Mouse (Mus musculus) stomach, postnatal 0 days (tissue): Measurements from ENCODE around the gene C530008M17Rik.

Experiments used
- CTCF ChIP-seq: IDR thresholded peaks from 2 replicates; pipeline ENCODE4 v1.5.1; 2016; ENCODE audit warnings: antibody characterized with exemption, low read depth, mild to moderate bottlenecking, moderate library complexity
- EP300 ChIP-seq: optimal IDR thresholded peaks from 2 replicates; pipeline ENCODE3; 2016; ENCODE audit warnings: antibody characterized with exemption

DNA sequence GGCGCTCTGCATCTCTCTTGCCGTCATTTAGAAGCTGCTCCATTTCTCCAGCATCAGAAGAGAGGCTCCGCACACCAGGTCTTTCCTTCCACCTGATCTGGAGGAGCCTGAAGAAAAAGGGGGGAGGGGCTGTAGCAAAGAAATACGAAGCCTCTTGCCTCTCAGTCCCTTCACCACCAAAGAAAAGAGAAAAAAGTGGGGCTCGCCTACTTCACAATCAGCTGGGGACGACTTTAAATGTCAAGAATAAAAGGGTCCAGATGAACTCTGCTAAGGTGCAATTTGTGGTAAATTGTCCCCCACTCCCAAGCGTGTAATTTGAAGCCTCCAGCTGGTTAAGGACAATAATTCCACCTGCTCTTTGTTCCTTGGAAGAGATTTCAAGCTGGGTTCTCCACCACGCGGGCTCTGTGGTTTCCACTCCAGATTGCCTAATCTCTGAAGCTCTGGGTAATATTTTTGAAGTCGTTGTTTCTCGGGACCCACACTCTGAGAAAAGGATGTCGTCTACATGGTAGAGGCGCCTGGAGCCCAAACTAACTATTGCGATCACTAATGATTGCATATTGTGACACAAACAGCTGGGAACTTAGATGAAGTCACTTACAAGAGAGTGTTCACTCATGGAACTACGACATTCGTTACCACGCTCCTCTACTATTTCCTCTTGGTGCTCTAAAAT is 176.4 kb downstream of the C530008M17Rik start:
- TF ChIP-seq EP300 (no peak), CTCF (no peak)
